Mouse (Mus musculus) lung, embryonic 14.5 days (tissue): Measurements from ENCODE around the gene Hnrnpc. TPM values are rescaled to one million over a fixed set of nuclear protein-coding genes. Genes with fewer than 3 reads are reported as not detected.

Experiments
- ATAC-seq: fragments of 200-750 bp; cut with Nextera tagmentation; 2 replicates; pipeline ENCODE4 v1.8.0; 2017; ENCODE audit warnings: mild to moderate bottlenecking, moderate TSS enrichment, moderate library complexity; ENCODE audit not compliant: insufficient read depth
- DNase-seq: peaks from one replicate; pipeline ENCODE4 v3.0.0-alpha.2; 2015
- H3K27ac ChIP-seq: fragments of 300-500 bp; sonication (generic); 2 replicates; pipeline ENCODE4 v1.5.1; 2014; ENCODE audit warnings: low read depth, mild to moderate bottlenecking, moderate library complexity
- H3K27me3 ChIP-seq: fragments of 300-500 bp; sonication (generic); 2 replicates; pipeline ENCODE4 v1.6.1; 2014; ENCODE audit warnings: low read length, control low read depth; ENCODE audit not compliant: insufficient read depth
- H3K36me3 ChIP-seq: fragments of 300-500 bp; sonication (generic); 2 replicates; pipeline ENCODE4 v1.6.1; 2014; ENCODE audit warnings: control low read depth; ENCODE audit not compliant: insufficient read depth
- H3K4me1 ChIP-seq: fragments of 300-500 bp; sonication (generic); 2 replicates; pipeline ENCODE4 v1.6.1; 2014; ENCODE audit warnings: antibody characterized with exemption, control low read depth; ENCODE audit not compliant: insufficient read depth
- H3K4me2 ChIP-seq: fragments of 300-500 bp; sonication (generic); 2 replicates; pipeline ENCODE4 v1.6.1; 2014; ENCODE audit warnings: mild to moderate bottlenecking
- H3K4me3 ChIP-seq: fragments of 300-500 bp; sonication (generic); 2 replicates; pipeline ENCODE4 v1.5.1; 2014; ENCODE audit warnings: low read depth, low read length
- H3K9ac ChIP-seq: fragments of 300-500 bp; sonication (generic); 2 replicates; pipeline ENCODE4 v1.6.1; 2014
- H3K9me3 ChIP-seq: fragments of 300-500 bp; sonication (generic); 2 replicates; pipeline ENCODE4 v1.6.1; 2016; ENCODE audit warnings: low read depth, low read length, control low read depth
- CTCF ChIP-seq: IDR thresholded peaks from 2 replicates; pipeline ENCODE4 v1.5.1; 2016; ENCODE audit warnings: antibody characterized with exemption, low read depth
- WGBS: fragments of 180-500 bp; shearing (Covaris S2); extraction: QIAGEN DNeasy Blood & Tissue Kit; methylation state at CpG from one replicate; pipeline ENCODE4 v1.1.7; 2014; 5-methylcytosine and 5-hydroxymethylcytosine counted together
- polyA plus RNA-seq: library from polyadenylated mRNA; unstranded; fragments of >200 nt; fragmentation: Nextera tagmentation; extraction: Ambion mirVana; gene quantifications from 2 replicates; pipeline ENCODE4 v1.2.1, GENCODE M21; 2014

Hnrnpc gene
- 673 and 695 TPM in 2 replicates for polyA plus RNA-seq

DNA sequence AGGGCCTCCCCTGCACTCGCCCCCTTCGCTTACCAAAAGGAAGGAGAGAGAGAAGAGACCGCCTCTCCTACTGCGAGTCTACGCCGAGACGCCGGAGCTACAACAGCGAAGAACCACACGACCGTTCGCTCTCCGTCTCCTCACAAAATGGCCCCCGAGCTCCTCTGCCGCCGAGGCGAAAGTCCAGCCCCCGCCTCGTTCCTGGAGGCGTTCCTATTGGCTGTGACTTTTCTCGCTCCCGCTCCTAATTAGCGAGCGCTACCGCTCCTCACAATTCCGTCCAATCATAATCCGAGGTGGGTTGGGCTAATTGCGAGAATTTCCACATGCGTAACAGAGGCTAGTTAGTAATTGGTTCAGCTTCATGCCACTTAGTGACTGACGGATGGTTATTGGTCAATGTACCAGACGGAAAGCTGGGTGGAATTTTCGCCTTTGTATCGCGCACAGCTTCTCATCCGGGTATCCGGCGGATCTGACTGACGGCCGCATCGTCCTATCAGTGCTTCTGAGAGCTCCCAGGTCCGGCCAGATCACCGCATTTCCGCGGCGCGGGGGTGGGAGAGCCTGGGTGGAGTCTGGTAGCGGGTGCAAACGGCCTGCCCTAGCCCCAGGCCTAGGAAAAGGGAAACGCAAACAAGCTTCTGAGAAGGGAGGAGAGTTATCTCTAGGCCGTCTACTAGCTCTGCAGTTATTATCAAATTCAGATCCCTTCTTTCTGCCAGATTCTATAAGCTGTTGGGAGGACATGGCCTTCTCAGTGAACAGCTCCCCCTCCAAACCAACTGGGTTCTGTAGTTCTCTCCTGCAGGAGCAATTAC, at the start of gene Hnrnpc:
TSS of gene Hnrnpc (minus strand) at position 173 of the 821 bp plus-strand sequence.
- no peak for TF ChIP-seq CTCF
- Histone ChIP-seq H3K4me2 (peak within 1 kb of the TSS; percentile 87), H3K4me1 (peaks cover 13% of the 10 kb centered on the region; the same call in 1 of the 2 replicates), H3K27me3 (no peaks in the 10 kb centered on the region), H3K9me3 (no peaks in the 10 kb centered on the region), H3K9ac (peak within 1 kb of the TSS; percentile 99), H3K27ac (peak within 1 kb of the TSS; percentile 97), H3K4me3 (peak within 1 kb of the TSS; percentile 98), H3K36me3 (peaks cover 17% of the 10 kb centered on the region)
- peak; percentile 100 for DNase-seq
- under 1% methylated on average over 50 of the region's 50 CpGs for WGBS
- ATAC-seq, result peak; percentile 98

GRCm38 (mm10) chr14:52152613-52153012, 48.8 kb upstream of the Hnrnpc start:
- ATAC-seq (no peak), DNase-seq (no peak)
- WGBS, result 46% methylated on average over 3 of the region's 3 CpGs
- Histone ChIP-seq H3K27ac (no peak overlapping the region), H3K4me2 (no peak overlapping the region), H3K9ac (no peak overlapping the region), H3K4me3 (no peak overlapping the region), H3K27me3 (no peaks in the 10 kb centered on the region), H3K4me1 (no peaks in the 10 kb centered on the region), H3K9me3 (no peaks in the 10 kb centered on the region), H3K36me3 (no peaks in the 10 kb centered on the region)
- no peak for TF ChIP-seq CTCF

- ATAC-seq (no peak), DNase-seq (no peak)
- no peak overlapping the region for H3K27ac ChIP-seq
- H3K4me3 ChIP-seq, result no peak overlapping the region
- 38% methylated on average over 7 of the region's 7 CpGs for WGBS
- no peaks in the 10 kb centered on the region for H3K9me3 ChIP-seq
- H3K27me3 ChIP-seq, result no peaks in the 10 kb centered on the region
- no peak overlapping the region for H3K4me2 ChIP-seq
- H3K36me3 ChIP-seq, result no peaks in the 10 kb centered on the region
- TF ChIP-seq CTCF, result no peak
- H3K4me1 ChIP-seq, result no peaks in the 10 kb centered on the region
- H3K9ac ChIP-seq, result no peak overlapping the region
Measured at GRCm38 (mm10) chr14:52152179-52152578, 48.4 kb upstream of the Hnrnpc start.

DNA sequence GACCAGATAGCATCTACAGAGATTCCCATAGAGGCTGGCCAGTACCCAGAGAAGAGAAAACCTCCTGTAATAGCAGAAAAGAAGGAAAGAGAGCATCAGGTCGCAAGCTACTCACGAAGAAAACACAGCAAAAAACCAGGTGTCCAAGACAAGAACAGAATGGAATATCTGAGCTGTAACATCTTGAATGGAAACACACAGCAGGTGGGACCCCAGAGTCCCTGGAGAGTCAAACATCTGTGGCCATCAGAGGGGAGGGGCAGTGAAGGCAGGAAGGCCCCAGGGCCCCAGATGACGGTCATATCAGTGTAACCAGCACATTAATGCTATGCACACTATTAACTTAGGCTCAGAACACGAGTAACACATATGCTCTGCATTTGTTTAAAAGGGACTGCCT, 46.1 kb upstream of the Hnrnpc start:
- TF ChIP-seq CTCF, result no peak
- DNase-seq, result no peak
- no peak overlapping the region for H3K4me2 ChIP-seq

GRCm38 (mm10) chr14:52146540-52146939, 42.7 kb upstream of the Hnrnpc start:
- H3K27me3 ChIP-seq, result no peaks in the 10 kb centered on the region
- no peak overlapping the region for H3K9ac ChIP-seq
- H3K4me2 ChIP-seq, result no peak overlapping the region
- ATAC-seq (no peak), DNase-seq (peak; percentile 53)
- 59% methylated on average over 4 of the region's 4 CpGs for WGBS
- peak; percentile 50 for TF ChIP-seq CTCF
- no peaks in the 10 kb centered on the region for H3K4me1 ChIP-seq
- no peak overlapping the region for H3K27ac ChIP-seq
- H3K4me3 ChIP-seq, result no peak overlapping the region
- H3K9me3 ChIP-seq, result no peaks in the 10 kb centered on the region
- H3K36me3 ChIP-seq, result no peaks in the 10 kb centered on the region

More for the DNA sequence above, 46.1 kb upstream of the Hnrnpc start:
- H3K9me3 ChIP-seq, result no peaks in the 10 kb centered on the region
- no peaks in the 10 kb centered on the region for H3K36me3 ChIP-seq
- no peaks in the 10 kb centered on the region for H3K4me1 ChIP-seq
- no peaks in the 10 kb centered on the region for H3K27me3 ChIP-seq
- WGBS, result 58% methylated on average over 4 of the region's 4 CpGs
- H3K9ac ChIP-seq, result no peak overlapping the region
- ATAC-seq, result no peak
- no peak overlapping the region for H3K4me3 ChIP-seq
- H3K27ac ChIP-seq, result no peak overlapping the region

DNA sequence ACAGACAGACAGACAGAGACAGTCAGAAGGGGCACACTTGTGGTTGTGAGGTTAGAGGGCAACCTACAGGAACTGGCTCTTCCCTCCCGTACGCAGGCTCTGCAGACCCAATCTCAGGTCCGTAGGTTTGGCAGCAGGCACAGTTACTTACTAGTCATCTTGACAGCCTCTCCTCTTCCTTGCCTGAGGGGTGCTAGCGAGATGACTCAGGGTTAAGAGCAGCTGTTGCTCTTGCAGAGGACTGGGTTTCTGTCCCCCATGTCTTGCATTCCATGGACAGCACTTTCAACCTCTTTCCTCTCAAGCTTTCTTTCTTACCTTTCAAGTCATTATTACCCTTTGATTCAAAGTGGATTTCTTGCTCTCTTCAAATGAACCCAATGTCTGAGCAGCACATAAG, 40.3 kb upstream of the Hnrnpc start:
- no peak overlapping the region for H3K4me2 ChIP-seq
- WGBS, result 74% methylated on average over 4 of the region's 4 CpGs
- no peak for ATAC-seq
- H3K27me3 ChIP-seq, result no peaks in the 10 kb centered on the region
- H3K4me1 ChIP-seq, result no peaks in the 10 kb centered on the region
- no peak overlapping the region for H3K4me3 ChIP-seq
- H3K9me3 ChIP-seq, result no peaks in the 10 kb centered on the region
- H3K36me3 ChIP-seq, result no peaks in the 10 kb centered on the region
- TF ChIP-seq CTCF, result no peak
- no peak overlapping the region for H3K27ac ChIP-seq
- no peak overlapping the region for H3K9ac ChIP-seq
- no peak for DNase-seq

GRCm38 (mm10) chr14:52141445-52142127, 37.8 kb upstream of the Hnrnpc start:
- H3K36me3 ChIP-seq, result no peaks in the 10 kb centered on the region
- H3K27me3 ChIP-seq, result no peaks in the 10 kb centered on the region
- H3K4me1 ChIP-seq, result no peaks in the 10 kb centered on the region
- no peak overlapping the region for H3K27ac ChIP-seq
- ATAC-seq (no peak), DNase-seq (no peak)
- H3K4me3 ChIP-seq, result no peak overlapping the region
- WGBS, result 53% methylated on average over 16 of the region's 16 CpGs
- no peaks in the 10 kb centered on the region for H3K9me3 ChIP-seq
- peak overlapping the region; percentile 49 for H3K4me2 ChIP-seq
- H3K9ac ChIP-seq, result no peak overlapping the region
- no peak for TF ChIP-seq CTCF
